Mouse (Mus musculus): Measurements from ENCODE around the gene Vps16. TPM values are rescaled to one million over a fixed set of nuclear protein-coding genes. Genes with fewer than 3 reads are reported as not detected.

Gene Vps16
- 89.7 TPM for polyA plus RNA-seq (2015; fragmentation: Illumina TruSeq; extraction: RNeasy Lipid Tissue Mini Kit (QIAGEN cat#74804); ENCODE audit: low read depth, low replicate concordance)

DNA sequence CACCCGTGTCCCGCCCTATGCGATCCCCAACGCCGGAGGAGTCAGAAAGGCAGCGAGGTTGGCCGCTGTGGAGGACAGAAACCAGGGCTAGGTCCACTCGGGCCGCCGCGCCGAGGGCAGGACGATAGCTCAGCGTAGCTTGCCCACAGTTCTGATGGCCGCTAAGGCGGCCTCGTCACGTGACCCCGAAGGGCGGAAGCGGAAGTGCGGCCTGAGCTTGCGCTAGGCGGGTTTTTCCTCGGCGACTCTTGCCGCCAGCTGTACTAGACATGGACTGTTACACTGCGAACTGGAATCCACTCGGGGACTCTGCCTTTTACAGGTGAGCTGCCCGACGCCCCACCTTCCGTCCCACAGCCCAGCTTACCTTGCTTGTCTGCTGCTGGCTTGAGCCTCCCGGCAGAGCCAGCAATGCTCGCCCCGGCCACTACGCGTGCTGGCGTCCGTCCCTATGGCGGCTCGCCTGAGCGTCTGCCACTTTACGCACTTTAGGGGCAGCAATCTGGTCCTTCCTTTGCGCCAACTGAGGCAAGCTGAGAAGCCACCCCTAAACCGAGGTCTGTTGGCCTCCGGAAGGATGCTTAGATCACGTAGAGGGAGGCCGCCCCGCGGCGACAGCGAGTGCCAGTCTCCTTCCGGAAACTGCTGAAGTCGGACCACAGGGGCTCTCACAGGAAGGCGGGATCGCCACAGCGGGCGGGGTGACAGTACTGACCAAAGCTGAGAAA lies at the start of gene Vps16, which contains the start of gene Pced1a:
Gene Vps16, plus strand, starts transcription at position 214 of the 728 bp plus-strand sequence.
Gene Pced1a, minus strand, starts transcription at position 576 of the 728 bp plus-strand sequence.

DNA sequence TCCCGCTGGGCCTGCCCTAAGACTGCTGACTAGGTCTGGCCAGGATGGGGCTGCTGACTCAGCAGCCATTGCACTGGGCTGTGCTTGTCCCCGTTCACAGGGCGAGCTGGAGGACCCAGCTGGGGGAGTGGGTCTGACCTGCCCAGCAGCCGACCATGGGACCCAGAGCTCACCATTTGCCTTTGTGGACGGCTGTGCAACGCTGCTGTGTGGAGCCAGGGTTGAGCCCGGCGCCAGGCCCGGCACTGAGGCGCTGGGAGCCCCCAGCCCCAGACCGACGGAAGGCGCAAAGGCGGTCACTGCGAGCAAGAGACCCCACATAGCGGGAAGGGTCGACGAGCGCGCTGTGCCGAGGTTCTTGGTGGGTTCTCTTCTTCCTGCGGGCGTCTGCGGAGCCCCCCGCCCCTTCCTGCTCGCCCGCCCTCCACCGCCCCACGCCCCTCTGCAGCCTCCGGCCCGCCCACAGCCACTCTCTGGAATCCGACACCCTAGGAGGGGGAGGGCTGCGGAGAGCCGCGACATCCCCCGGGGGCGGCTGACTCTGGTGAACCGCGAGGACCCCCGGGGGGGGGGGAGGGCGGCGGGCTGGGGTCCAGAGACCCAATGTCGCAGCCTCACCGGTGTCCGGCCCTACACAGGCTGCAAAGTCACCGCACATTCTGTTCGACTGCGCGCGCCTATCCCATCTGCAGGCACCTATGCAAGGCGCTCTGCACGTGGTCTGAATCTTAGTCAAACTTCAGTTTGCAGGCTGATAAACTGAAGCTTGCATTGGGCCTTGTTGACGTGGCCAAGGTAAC lies 26.8 kb upstream of the Vps16 start, which contains the start of gene Cpxm1:
Gene Cpxm1, minus strand, starts transcription at position 389 of the 800 bp plus-strand sequence.

DNA sequence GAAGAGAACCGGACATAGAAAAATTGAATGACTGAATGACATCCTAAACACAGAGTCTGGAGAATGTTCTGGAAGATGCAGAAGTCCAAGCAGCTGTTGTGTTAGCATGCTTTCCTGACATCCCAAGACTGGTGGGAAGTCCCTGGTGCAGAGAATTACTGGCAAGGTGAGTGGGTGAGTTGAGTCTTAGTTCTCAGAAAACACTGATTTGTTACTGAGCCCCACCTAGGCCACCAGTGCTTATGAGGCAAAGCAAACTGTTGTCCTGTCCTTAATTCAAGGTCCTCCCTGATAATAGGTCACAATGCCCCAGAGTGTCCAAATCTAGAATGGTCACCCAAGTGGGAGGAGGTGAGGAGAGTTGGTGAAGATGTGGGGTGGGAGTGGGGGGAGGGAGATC lies 19.2 kb upstream of the Vps16 start, which contains the start of the genes Gm28372 and 1700020A23Rik:
Gene Gm28372, plus strand, starts transcription at position 301 of the 400 bp plus-strand sequence.
Gene 1700020A23Rik, plus strand, starts transcription at position 321 of the 400 bp plus-strand sequence.

GRCm38 (mm10) chr2:130406178-130406577 lies 18.0 kb upstream of the Vps16 start, which contains the start of gene Tmem239:
Tmem239 (plus strand) TSS chr2:130406478.

DNA sequence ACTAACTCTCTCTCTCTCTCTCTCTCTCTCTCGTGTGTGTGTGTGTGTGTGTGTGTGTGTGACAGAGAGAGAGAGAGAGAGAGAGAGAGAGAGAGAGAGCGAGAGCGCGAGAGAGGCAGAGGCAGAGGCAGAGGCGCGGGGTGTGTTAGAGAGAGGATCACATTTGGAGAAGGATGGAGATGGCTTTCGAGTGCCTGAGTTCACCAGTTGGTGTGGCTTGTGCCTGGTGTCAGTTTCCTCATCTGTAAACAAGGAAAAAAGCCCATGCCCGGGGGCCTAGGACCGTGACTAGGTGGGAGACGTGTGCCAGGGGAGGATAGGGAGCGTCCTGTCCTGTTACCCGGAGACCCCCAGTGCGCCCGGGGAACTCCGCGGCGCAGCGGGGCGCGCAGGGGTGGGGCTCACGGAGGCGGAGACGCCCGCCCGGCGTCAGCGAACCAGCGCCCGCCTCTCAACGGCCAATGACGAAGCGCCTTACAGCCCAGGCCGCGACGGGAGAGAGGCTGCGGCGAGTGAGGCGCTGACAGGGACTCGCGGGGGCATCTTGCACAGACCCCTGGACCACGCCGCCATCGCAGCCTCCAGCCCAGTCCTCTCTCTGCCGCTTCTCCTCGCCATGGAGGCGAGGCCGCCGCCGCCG lies 25.8 kb downstream of the Vps16 start, which contains the start of gene Ptpra:
Gene Ptpra, plus strand, starts transcription at position 485 of the 640 bp plus-strand sequence.

Other genes starting within 250 kb of the Vps16 start
- gene Snrpb, start 244.9 kb upstream of the Vps16 start, polyA plus RNA-seq (2015; fragmentation: Illumina TruSeq; extraction: RNeasy Lipid Tissue Mini Kit (QIAGEN cat#74804); ENCODE audit: low read depth, low replicate concordance), result 149 TPM
- gene Tmc2, start 229.1 kb upstream of the Vps16 start, polyA plus RNA-seq (2015; fragmentation: Illumina TruSeq; extraction: RNeasy Lipid Tissue Mini Kit (QIAGEN cat#74804); ENCODE audit: low read depth, low replicate concordance), result not detected
- 130 TPM for gene Nop56, start 149.9 kb upstream of the Vps16 start, polyA plus RNA-seq (2015; fragmentation: Illumina TruSeq; extraction: RNeasy Lipid Tissue Mini Kit (QIAGEN cat#74804); ENCODE audit: low read depth, low replicate concordance)
- gene Idh3b, start 139.8 kb upstream of the Vps16 start, polyA plus RNA-seq (2015; fragmentation: Illumina TruSeq; extraction: RNeasy Lipid Tissue Mini Kit (QIAGEN cat#74804); ENCODE audit: low read depth, low replicate concordance), result 376 TPM
- gene Ebf4, start 129.2 kb upstream of the Vps16 start, polyA plus RNA-seq (2015; fragmentation: Illumina TruSeq; extraction: RNeasy Lipid Tissue Mini Kit (QIAGEN cat#74804); ENCODE audit: low read depth, low replicate concordance), result 6.0 TPM
- 4.3 TPM for gene Cpxm1, start 26.8 kb upstream of the Vps16 start, polyA plus RNA-seq (2015; fragmentation: Illumina TruSeq; extraction: RNeasy Lipid Tissue Mini Kit (QIAGEN cat#74804); ENCODE audit: low read depth, low replicate concordance)
- gene Gm28372, start 19.1 kb upstream of the Vps16 start, polyA plus RNA-seq (2015; fragmentation: Illumina TruSeq; extraction: RNeasy Lipid Tissue Mini Kit (QIAGEN cat#74804); ENCODE audit: low read depth, low replicate concordance), result not detected
- not detected for gene 1700020A23Rik, start 19.1 kb upstream of the Vps16 start, polyA plus RNA-seq (2015; fragmentation: Illumina TruSeq; extraction: RNeasy Lipid Tissue Mini Kit (QIAGEN cat#74804); ENCODE audit: low read depth, low replicate concordance)
- gene Tmem239, start 17.9 kb upstream of the Vps16 start, polyA plus RNA-seq (2015; fragmentation: Illumina TruSeq; extraction: RNeasy Lipid Tissue Mini Kit (QIAGEN cat#74804); ENCODE audit: low read depth, low replicate concordance), result not detected
- gene Pced1a, start 362 bp downstream of the Vps16 start, polyA plus RNA-seq (2015; fragmentation: Illumina TruSeq; extraction: RNeasy Lipid Tissue Mini Kit (QIAGEN cat#74804); ENCODE audit: low read depth, low replicate concordance), result 20.9 TPM
- 167 TPM for gene Ptpra, start 25.9 kb downstream of the Vps16 start, polyA plus RNA-seq (2015; fragmentation: Illumina TruSeq; extraction: RNeasy Lipid Tissue Mini Kit (QIAGEN cat#74804); ENCODE audit: low read depth, low replicate concordance)
- 82.0 TPM for gene Mrps26, start 139.4 kb downstream of the Vps16 start, polyA plus RNA-seq (2015; fragmentation: Illumina TruSeq; extraction: RNeasy Lipid Tissue Mini Kit (QIAGEN cat#74804); ENCODE audit: low read depth, low replicate concordance)
- gene Oxt, start 151.8 kb downstream of the Vps16 start, polyA plus RNA-seq (2015; fragmentation: Illumina TruSeq; extraction: RNeasy Lipid Tissue Mini Kit (QIAGEN cat#74804); ENCODE audit: low read depth, low replicate concordance), result not detected
- gene Avp, start 158.2 kb downstream of the Vps16 start, polyA plus RNA-seq (2015; fragmentation: Illumina TruSeq; extraction: RNeasy Lipid Tissue Mini Kit (QIAGEN cat#74804); ENCODE audit: low read depth, low replicate concordance), result not detected
- gene Fastkd5, start 205.7 kb downstream of the Vps16 start, polyA plus RNA-seq (2015; fragmentation: Illumina TruSeq; extraction: RNeasy Lipid Tissue Mini Kit (QIAGEN cat#74804); ENCODE audit: low read depth, low replicate concordance), result 7.9 TPM
- gene Ubox5, start 205.7 kb downstream of the Vps16 start, polyA plus RNA-seq (2015; fragmentation: Illumina TruSeq; extraction: RNeasy Lipid Tissue Mini Kit (QIAGEN cat#74804); ENCODE audit: low read depth, low replicate concordance), result 8.8 TPM
- gene Lzts3, start 218.5 kb downstream of the Vps16 start, polyA plus RNA-seq (2015; fragmentation: Illumina TruSeq; extraction: RNeasy Lipid Tissue Mini Kit (QIAGEN cat#74804); ENCODE audit: low read depth, low replicate concordance), result 131 TPM
- 111 TPM for gene Ddrgk1, start 240.3 kb downstream of the Vps16 start, polyA plus RNA-seq (2015; fragmentation: Illumina TruSeq; extraction: RNeasy Lipid Tissue Mini Kit (QIAGEN cat#74804); ENCODE audit: low read depth, low replicate concordance)
- 83.7 TPM for gene Itpa, start 243.3 kb downstream of the Vps16 start, polyA plus RNA-seq (2015; fragmentation: Illumina TruSeq; extraction: RNeasy Lipid Tissue Mini Kit (QIAGEN cat#74804); ENCODE audit: low read depth, low replicate concordance)